Mouse (Mus musculus): ENCODE data around the gene Cd34.

Cd34 gene

GRCm38 (mm10) chr1:194962712-194963111, 24.1 kb downstream of the Cd34 start:
- no peak for DNase-seq (ENCODE audit: low read depth in 2 of 2, low spot score in 2 of 2)

GRCm38 (mm10) chr1:194971980-194972379, 33.4 kb downstream of the Cd34 start:
- DNase-seq (ENCODE audit: low read depth in 2 of 2, low spot score in 2 of 2), result no peak

DNA sequence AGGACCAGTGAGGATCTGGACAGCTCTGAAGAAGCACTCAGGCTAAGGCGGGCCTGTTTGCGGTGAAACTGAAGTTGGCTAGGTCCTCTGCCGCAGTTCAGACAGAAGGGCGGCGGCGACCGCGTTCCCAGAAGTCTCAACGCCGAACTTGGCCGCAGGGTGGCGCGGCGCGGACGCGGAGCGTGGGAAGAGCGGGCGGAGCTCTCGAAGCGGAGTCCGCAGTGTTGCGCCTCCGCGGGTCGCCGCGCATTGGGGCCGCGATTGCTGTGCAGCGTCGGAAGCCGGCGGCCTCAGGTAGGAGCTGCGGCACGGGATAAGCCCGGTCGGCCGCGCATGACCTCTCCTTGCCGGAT, 37.5 kb downstream of the Cd34 start:
- peak; percentile 78 to 81 for DNase-seq (ENCODE audit: low read depth in 2 of 2, low spot score in 2 of 2)

- DNase-seq (ENCODE audit: low read depth in 2 of 2, low spot score in 2 of 2), result peak; percentile 16 to 47
These were observed 38.1 kb downstream of the Cd34 start for GRCm38 (mm10) chr1:194976517-194977370.

DNA sequence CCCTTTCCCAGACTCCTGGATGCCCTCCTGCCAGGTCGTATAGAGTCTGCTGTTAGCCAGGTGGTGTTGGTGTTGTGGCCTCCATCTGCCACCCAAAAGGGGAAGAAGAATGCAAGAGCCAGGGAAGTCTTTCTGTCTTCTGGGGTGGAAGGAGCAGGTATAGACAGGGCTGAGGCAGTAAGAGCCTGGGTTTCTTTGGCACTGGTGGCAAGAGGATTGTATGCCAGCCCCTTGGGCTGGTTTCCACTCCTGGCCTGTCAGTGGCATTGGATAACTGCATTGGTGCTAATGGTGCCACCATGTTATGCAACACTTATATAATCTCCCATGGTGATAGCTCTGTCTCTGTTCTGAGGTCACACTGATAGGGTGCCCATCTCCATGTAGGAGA, 38.7 kb downstream of the Cd34 start:
- DNase-seq (ENCODE audit: low read depth in 2 of 2, low spot score in 2 of 2), result no peak

- DNase-seq (ENCODE audit: low read depth in 2 of 2, low spot score in 2 of 2), result no peak
These were observed 39.5 kb downstream of the Cd34 start for GRCm38 (mm10) chr1:194977946-194978720.

DNA sequence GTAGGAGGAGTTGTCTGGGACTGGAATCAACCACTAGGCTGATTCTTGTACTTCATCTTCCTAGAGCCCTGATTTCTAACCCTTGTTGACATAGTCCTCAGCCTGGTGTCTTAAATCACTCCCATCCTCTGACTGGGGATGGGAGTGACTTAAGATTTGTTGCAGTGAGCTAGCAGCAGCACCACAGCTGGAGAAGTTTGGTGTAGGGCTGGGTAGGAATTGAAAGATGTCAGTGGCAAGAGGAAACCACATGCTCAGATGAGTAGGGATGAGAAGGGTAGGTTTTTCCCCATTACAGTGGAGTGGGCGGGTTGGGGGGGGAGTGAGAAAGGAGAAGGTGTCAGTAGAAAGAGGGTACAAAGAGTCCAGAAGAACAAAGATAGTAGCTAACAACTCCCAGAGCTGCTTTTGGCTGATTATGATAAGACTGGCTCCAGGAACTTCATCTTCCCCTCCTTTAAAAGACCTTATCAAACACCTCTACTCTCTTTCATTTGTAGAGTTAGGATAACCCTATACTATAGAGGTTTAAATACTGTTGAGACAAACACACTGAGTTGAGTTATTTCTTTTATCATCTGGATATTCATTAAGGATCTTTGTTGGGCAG, 42.3 kb downstream of the Cd34 start:
- DNase-seq (ENCODE audit: low read depth in 2 of 2, low spot score in 2 of 2), result no peak

- no peak for DNase-seq (ENCODE audit: low read depth in 2 of 2, low spot score in 2 of 2)
These were observed 44.5 kb downstream of the Cd34 start for GRCm38 (mm10) chr1:194982931-194983690.

GRCm38 (mm10) chr1:194984914-194985313, 46.3 kb downstream of the Cd34 start:
- DNase-seq (ENCODE audit: low read depth in 2 of 2, low spot score in 2 of 2), result no peak

GRCm38 (mm10) chr1:194985442-194986210, 47.0 kb downstream of the Cd34 start:
- no peak for DNase-seq (ENCODE audit: low read depth in 2 of 2, low spot score in 2 of 2)

GRCm38 (mm10) chr1:194989024-194989423, 50.4 kb downstream of the Cd34 start:
- DNase-seq (ENCODE audit: low read depth in 2 of 2, low spot score in 2 of 2), result no peak

GRCm38 (mm10) chr1:194990976-194991375, 52.4 kb downstream of the Cd34 start:
- no peak for DNase-seq (ENCODE audit: low read depth in 2 of 2, low spot score in 2 of 2)

DNA sequence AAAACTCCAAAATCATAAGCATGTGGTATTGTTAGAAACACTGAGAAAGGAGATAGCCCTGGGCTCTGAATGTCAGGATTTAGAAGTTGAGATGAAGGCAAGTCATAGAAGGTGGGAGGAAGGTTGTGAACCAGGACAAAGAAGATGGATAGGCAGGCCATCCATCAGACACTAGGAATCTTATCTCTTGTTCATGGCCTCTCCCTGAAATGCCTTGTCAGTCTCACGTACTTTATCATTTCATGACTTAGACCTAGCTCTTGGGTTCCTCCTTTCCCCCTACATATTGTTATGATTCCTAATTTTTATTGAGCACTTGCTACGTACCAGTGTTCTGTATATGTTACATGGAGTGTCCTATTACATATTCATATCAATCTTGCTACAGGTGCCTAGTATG, 53.0 kb downstream of the Cd34 start:
- DNase-seq (ENCODE audit: low read depth in 2 of 2, low spot score in 2 of 2), result no peak

DNA sequence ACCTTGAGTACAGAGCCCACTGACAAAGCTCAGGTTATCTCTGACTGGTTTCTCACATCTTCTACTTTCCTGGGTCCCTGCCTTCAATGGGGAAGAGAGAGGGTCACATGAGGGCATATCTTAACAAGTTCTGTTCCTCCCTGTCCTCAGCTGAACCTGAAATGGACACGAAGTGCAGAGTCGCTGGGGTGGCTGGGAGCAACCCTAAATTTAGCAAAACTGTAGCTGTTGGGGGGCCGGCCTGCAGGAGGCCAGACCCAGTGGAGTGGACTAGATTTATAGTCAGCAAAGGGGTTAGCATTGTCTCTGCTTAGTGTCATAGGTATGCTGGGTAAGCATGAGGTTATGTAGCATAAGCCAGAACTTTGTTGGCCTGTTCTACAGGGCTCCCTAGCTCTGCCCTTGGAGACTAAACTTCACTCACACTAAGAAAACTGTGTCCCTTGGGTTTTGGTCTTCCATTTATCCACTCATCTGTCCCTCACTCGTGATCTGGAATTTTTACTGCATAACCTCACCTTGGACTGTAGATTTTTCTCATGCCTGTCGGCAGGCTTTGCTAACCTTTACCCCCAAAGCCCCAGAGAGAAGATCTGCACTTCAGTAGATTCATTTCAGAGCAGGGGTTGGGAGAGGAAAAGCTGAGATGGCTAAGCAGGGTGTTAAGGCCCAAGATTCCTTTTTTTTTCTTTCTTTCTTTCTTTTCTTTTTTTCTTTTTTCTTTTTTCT, 54.1 kb downstream of the Cd34 start:
- no peak for DNase-seq (ENCODE audit: low read depth in 2 of 2, low spot score in 2 of 2)

- DNase-seq (ENCODE audit: low read depth in 2 of 2, low spot score in 2 of 2), result no peak
These were observed 54.9 kb downstream of the Cd34 start for GRCm38 (mm10) chr1:194993409-194993988.

GRCm38 (mm10) chr1:194994262-194994661, 55.6 kb downstream of the Cd34 start:
- DNase-seq (ENCODE audit: low read depth in 2 of 2, low spot score in 2 of 2), result no peak

GRCm38 (mm10) chr1:194995196-194995595, 56.6 kb downstream of the Cd34 start:
- DNase-seq (ENCODE audit: low read depth in 2 of 2, low spot score in 2 of 2), result no peak

DNA sequence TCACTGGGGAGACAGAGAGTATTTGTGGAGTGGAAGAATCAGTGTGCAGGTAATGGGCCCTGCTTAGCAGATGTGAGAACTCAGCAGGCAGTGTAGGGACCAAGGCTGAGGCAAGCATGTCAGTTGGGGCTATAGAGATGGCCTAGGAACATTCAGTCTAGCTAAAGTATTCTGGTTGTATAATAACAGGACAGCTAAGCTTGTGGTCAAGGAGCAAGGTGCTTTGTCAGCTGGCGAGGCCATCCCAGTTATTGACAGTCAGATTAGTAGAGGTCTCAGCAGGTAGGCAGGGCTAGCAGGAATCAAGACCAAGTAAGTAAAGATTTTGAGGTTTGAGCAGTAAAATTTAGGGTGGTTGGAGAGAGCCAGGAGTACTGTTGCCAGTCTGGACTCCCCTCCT, 59.8 kb downstream of the Cd34 start:
- DNase-seq (ENCODE audit: low read depth in 2 of 2, low spot score in 2 of 2), result no peak

- no peak for DNase-seq (ENCODE audit: low read depth in 2 of 2, low spot score in 2 of 2)
These were observed 64.7 kb downstream of the Cd34 start for GRCm38 (mm10) chr1:195003328-195003727.

All from CD8-positive naive resting alpha-beta T cell, adult 2 months (primary cell).